Mouse (Mus musculus): ENCODE data around the gene Ecm1. TPM values are rescaled to one million over a fixed set of nuclear protein-coding genes. Genes with fewer than 3 reads are reported as not detected.

Ecm1 gene
- polyA plus RNA-seq, 1 experiment from 2014 or later: 35.8 TPM

- Histone ChIP-seq H3K36me3 (ENCODE audit: control insufficient read depth, insufficient read depth, low read length) (0 out of 2 replicates have a peak, but pooled peaks cover 2% of the 10 kb centered on the region), H3K9me3 (ENCODE audit: control insufficient read depth, low read depth, low read length) (no peaks in the 10 kb centered on the region), H3K9ac (replicated peaks; ENCODE audit: low read depth, low read length) (0 out of 2 replicates have a peak overlapping the region, but pooled peaks have one; percentile 10), H3K4me2 (replicated peaks; ENCODE audit: low read depth, low read length) (no peak overlapping the region), H3K27ac (ENCODE audit: low read length) (no peak overlapping the region), H3K27me3 (ENCODE audit: control insufficient read depth, insufficient read depth, low read length) (no peaks in the 10 kb centered on the region), H3K4me3 (ENCODE audit: low read depth, low read length) (no peak overlapping the region), H3K4me1 (ENCODE audit: control insufficient read depth, insufficient read depth, low read length) (0 out of 2 replicates have a peak, but pooled peaks cover 8% of the 10 kb centered on the region)
- WGBS: 80% methylated on average over 11 of the region's 11 CpGs
- ATAC-seq (ENCODE audit: insufficient number of reproducible peaks, insufficient read depth, low FRiP score, low read depth): no peak
Observed at GRCm38 (mm10) chr3:95732744-95733521, 6.4 kb downstream of the Ecm1 start.

GRCm38 (mm10) chr3:95732297-95732696 is 7.1 kb downstream of the Ecm1 start:
- Histone ChIP-seq H3K36me3 (ENCODE audit: control insufficient read depth, insufficient read depth, low read length) (0 out of 2 replicates have a peak, but pooled peaks cover 2% of the 10 kb centered on the region), H3K27ac (ENCODE audit: low read length) (no peak overlapping the region), H3K4me2 (replicated peaks; ENCODE audit: low read depth, low read length) (no peak overlapping the region), H3K4me3 (ENCODE audit: low read depth, low read length) (no peak overlapping the region), H3K9me3 (ENCODE audit: control insufficient read depth, low read depth, low read length) (no peaks in the 10 kb centered on the region), H3K4me1 (ENCODE audit: control insufficient read depth, insufficient read depth, low read length) (0 out of 2 replicates have a peak, but pooled peaks cover 8% of the 10 kb centered on the region), H3K27me3 (ENCODE audit: control insufficient read depth, insufficient read depth, low read length) (no peaks in the 10 kb centered on the region), H3K9ac (replicated peaks; ENCODE audit: low read depth, low read length) (0 out of 2 replicates have a peak overlapping the region, but pooled peaks have one; percentile 10)
- no peak for ATAC-seq (ENCODE audit: insufficient number of reproducible peaks, insufficient read depth, low FRiP score, low read depth)
- 96% methylated on average over 9 of the region's 9 CpGs for WGBS

DNA sequence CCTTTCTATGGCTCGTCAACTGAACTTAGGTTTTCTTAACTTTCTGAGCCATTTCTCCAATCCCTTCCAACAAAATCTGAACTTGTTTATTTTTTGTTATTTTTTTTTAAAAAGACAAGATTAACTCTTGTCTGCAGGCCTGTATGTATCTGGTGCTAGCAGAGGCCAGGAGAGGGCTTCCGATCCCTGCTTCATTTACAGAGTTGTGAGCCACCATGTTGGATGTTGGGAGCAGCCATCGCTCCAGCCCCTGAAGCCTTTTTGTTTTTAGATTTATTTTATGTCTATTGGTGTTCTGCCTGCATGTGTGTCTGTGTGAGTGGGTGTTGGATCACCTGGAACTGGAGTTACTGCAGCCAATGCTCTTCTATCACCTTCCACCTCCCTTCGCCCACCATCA is 7.6 kb downstream of the Ecm1 start:
- H3K27ac ChIP-seq (ENCODE audit: low read length): no peak overlapping the region
- H3K36me3 ChIP-seq (ENCODE audit: control insufficient read depth, insufficient read depth, low read length): 0 out of 2 replicates have a peak, but pooled peaks cover 2% of the 10 kb centered on the region
- ATAC-seq (ENCODE audit: insufficient number of reproducible peaks, insufficient read depth, low FRiP score, low read depth): no peak
- 91% methylated on average over 4 of the region's 4 CpGs for WGBS
- H3K9me3 ChIP-seq (ENCODE audit: control insufficient read depth, low read depth, low read length): no peaks in the 10 kb centered on the region
- H3K27me3 ChIP-seq (ENCODE audit: control insufficient read depth, insufficient read depth, low read length): no peaks in the 10 kb centered on the region
- no peak overlapping the region for H3K4me2 ChIP-seq (replicated peaks; ENCODE audit: low read depth, low read length)
- H3K9ac ChIP-seq (replicated peaks; ENCODE audit: low read depth, low read length): no peak overlapping the region
- H3K4me1 ChIP-seq (ENCODE audit: control insufficient read depth, insufficient read depth, low read length): 0 out of 2 replicates have a peak, but pooled peaks cover 8% of the 10 kb centered on the region
- no peak overlapping the region for H3K4me3 ChIP-seq (ENCODE audit: low read depth, low read length)

GRCm38 (mm10) chr3:95730431-95730830 is 8.9 kb downstream of the Ecm1 start:
- ATAC-seq (ENCODE audit: insufficient number of reproducible peaks, insufficient read depth, low FRiP score, low read depth): no peak
- Histone ChIP-seq H3K27me3 (ENCODE audit: control insufficient read depth, insufficient read depth, low read length) (no peaks in the 10 kb centered on the region), H3K9ac (replicated peaks; ENCODE audit: low read depth, low read length) (no peak overlapping the region), H3K4me1 (ENCODE audit: control insufficient read depth, insufficient read depth, low read length) (0 out of 2 replicates have a peak, but pooled peaks cover 8% of the 10 kb centered on the region), H3K36me3 (ENCODE audit: control insufficient read depth, insufficient read depth, low read length) (0 out of 2 replicates have a peak, but pooled peaks cover 2% of the 10 kb centered on the region), H3K4me2 (replicated peaks; ENCODE audit: low read depth, low read length) (no peak overlapping the region), H3K27ac (ENCODE audit: low read length) (no peak overlapping the region), H3K4me3 (ENCODE audit: low read depth, low read length) (no peak overlapping the region), H3K9me3 (ENCODE audit: control insufficient read depth, low read depth, low read length) (no peaks in the 10 kb centered on the region)
- 55% methylated on average over 7 of the region's 7 CpGs for WGBS

- Histone ChIP-seq H3K4me1 (ENCODE audit: control insufficient read depth, insufficient read depth, low read length) (0 out of 2 replicates have a peak, but pooled peaks cover 6% of the 10 kb centered on the region), H3K4me3 (ENCODE audit: low read depth, low read length) (no peak overlapping the region), H3K27me3 (ENCODE audit: control insufficient read depth, insufficient read depth, low read length) (no peaks in the 10 kb centered on the region), H3K36me3 (ENCODE audit: control insufficient read depth, insufficient read depth, low read length) (no peaks in the 10 kb centered on the region), H3K4me2 (replicated peaks; ENCODE audit: low read depth, low read length) (no peak overlapping the region), H3K9ac (replicated peaks; ENCODE audit: low read depth, low read length) (no peak overlapping the region), H3K9me3 (ENCODE audit: control insufficient read depth, low read depth, low read length) (no peaks in the 10 kb centered on the region), H3K27ac (ENCODE audit: low read length) (no peak overlapping the region)
- WGBS: 84% methylated on average over 2 of the region's 2 CpGs
- no peak for ATAC-seq (ENCODE audit: insufficient number of reproducible peaks, insufficient read depth, low FRiP score, low read depth)
Observed at GRCm38 (mm10) chr3:95728906-95729305, 10.5 kb downstream of the Ecm1 start.

GRCm38 (mm10) chr3:95726696-95727358 is 12.5 kb downstream of the Ecm1 start:
- WGBS: 50% methylated on average over 7 of the region's 7 CpGs
- Histone ChIP-seq H3K9ac (replicated peaks; ENCODE audit: low read depth, low read length) (no peak overlapping the region), H3K36me3 (ENCODE audit: control insufficient read depth, insufficient read depth, low read length) (no peaks in the 10 kb centered on the region), H3K9me3 (ENCODE audit: control insufficient read depth, low read depth, low read length) (no peaks in the 10 kb centered on the region), H3K4me1 (ENCODE audit: control insufficient read depth, insufficient read depth, low read length) (0 out of 2 replicates have a peak, but pooled peaks cover 2% of the 10 kb centered on the region), H3K27me3 (ENCODE audit: control insufficient read depth, insufficient read depth, low read length) (no peaks in the 10 kb centered on the region), H3K27ac (ENCODE audit: low read length) (no peak overlapping the region), H3K4me3 (ENCODE audit: low read depth, low read length) (no peak overlapping the region), H3K4me2 (replicated peaks; ENCODE audit: low read depth, low read length) (no peak overlapping the region)
- no peak for ATAC-seq (ENCODE audit: insufficient number of reproducible peaks, insufficient read depth, low FRiP score, low read depth)

DNA sequence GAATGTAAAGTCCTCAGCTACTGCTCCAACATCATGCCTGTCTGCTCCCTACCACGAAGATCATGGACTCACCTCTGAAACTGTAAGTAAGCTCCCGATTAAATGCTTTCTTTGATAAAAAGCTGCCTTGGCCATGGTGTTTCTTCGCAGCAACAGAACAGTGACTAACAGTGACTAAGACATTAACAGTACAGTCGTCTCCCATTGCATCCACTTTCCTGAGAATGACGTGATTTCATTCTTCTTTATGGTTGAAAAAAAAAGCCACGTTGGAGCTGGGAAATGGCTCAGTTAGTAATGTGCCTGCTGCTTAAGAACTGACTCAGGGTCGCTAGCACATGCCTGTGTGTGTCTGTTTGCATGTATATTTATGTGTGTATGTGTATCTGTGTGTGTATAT is 13.5 kb downstream of the Ecm1 start:
- H3K27ac ChIP-seq (ENCODE audit: low read length): no peak overlapping the region
- 81% methylated on average over 7 of the region's 7 CpGs for WGBS
- ATAC-seq (ENCODE audit: insufficient number of reproducible peaks, insufficient read depth, low FRiP score, low read depth): no peak

DNA sequence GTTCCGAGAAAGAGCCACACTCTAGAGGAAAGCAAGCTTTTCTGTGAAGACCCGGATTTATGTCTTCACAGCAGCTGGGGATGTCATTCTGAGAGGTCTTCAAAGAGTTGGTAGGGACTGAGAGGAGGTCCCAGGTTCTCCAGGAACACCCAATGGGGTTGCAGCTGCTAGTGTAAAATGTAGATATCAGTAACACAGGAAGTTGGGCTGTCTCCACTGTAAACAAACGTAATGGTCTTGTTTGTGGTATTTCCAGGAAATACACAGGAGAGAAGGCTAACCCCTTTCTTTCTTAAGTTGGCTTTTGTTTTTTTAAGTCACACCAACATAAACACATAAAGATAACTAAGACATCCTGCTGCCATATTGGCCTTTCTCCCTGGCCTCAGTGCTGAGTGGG is 17.0 kb downstream of the Ecm1 start:
- H3K9ac ChIP-seq (replicated peaks; ENCODE audit: low read depth, low read length): no peak overlapping the region
- no peak overlapping the region for H3K4me3 ChIP-seq (ENCODE audit: low read depth, low read length)
- H3K27ac ChIP-seq (ENCODE audit: low read length): no peak overlapping the region
- H3K9me3 ChIP-seq (ENCODE audit: control insufficient read depth, low read depth, low read length): no peaks in the 10 kb centered on the region
- no peaks in the 10 kb centered on the region for H3K36me3 ChIP-seq (ENCODE audit: control insufficient read depth, insufficient read depth, low read length)
- H3K27me3 ChIP-seq (ENCODE audit: control insufficient read depth, insufficient read depth, low read length): no peaks in the 10 kb centered on the region
- no peak overlapping the region for H3K4me2 ChIP-seq (replicated peaks; ENCODE audit: low read depth, low read length)
- 64% methylated on average over 3 of the region's 3 CpGs for WGBS
- no peak for ATAC-seq (ENCODE audit: insufficient number of reproducible peaks, insufficient read depth, low FRiP score, low read depth)
- H3K4me1 ChIP-seq (ENCODE audit: control insufficient read depth, insufficient read depth, low read length): no peaks in the 10 kb centered on the region

More for the DNA sequence above, 13.5 kb downstream of the Ecm1 start:
- Histone ChIP-seq H3K27me3 (ENCODE audit: control insufficient read depth, insufficient read depth, low read length) (no peaks in the 10 kb centered on the region), H3K4me2 (replicated peaks; ENCODE audit: low read depth, low read length) (no peak overlapping the region), H3K4me3 (ENCODE audit: low read depth, low read length) (no peak overlapping the region), H3K9ac (replicated peaks; ENCODE audit: low read depth, low read length) (no peak overlapping the region), H3K9me3 (ENCODE audit: control insufficient read depth, low read depth, low read length) (no peaks in the 10 kb centered on the region), H3K36me3 (ENCODE audit: control insufficient read depth, insufficient read depth, low read length) (no peaks in the 10 kb centered on the region), H3K4me1 (ENCODE audit: control insufficient read depth, insufficient read depth, low read length) (0 out of 2 replicates have a peak, but pooled peaks cover 2% of the 10 kb centered on the region)
